Mouse (Mus musculus): ENCODE data around the gene Lrfn4. TPM values are rescaled to one million over a fixed set of nuclear protein-coding genes. Genes with fewer than 3 reads are reported as not detected.
A peak's percentile ranks its signal among the peaks of the same experiment; 100 is the strongest.

The Lrfn4 gene
- polyA plus RNA-seq, 1 experiment = 12.0 TPM

DNA sequence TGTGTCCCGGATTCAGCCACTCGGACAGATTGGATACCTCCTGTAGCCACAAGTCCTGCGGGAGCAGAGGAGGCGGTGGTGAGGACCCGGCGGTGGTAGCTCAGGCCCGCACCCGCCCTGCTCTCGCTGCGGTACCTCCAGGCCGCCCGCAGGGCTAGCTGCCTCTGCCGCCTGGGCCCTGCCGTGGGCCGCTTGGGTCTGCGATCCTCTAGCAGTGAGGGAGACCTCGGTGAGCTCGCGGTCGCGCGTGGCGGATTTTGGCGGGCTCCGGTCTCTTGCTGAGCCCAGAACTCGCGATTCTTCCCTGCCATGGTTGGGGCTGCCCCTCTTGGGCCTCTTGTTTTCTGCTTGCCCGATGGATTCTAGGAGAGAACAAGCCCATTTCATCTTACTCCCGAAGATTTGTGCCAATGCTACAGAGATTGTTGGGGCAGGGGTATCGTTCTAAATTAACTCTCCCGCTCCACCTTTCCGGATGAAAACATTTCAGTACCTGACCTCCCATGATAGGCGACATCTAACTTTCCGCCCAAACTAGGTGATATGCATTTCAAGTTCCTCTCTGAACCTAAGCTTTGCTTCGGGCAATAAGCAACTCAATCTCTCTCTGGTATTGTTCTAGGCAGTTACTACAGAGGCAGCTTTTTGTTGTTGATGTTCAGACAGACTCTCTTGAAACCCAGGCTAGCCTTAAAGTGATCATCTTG is 10.5 kb upstream of the Lrfn4 start:
- Histone ChIP-seq H3K36me3 (ENCODE audit: control insufficient read depth, insufficient read depth, low read length) (peaks cover 6% of the 10 kb centered on the region; the same call in 1 of the 2 replicates), H3K4me3 (ENCODE audit: low read depth, low read length) (peak overlapping the region; percentile 88), H3K4me1 (ENCODE audit: control insufficient read depth, insufficient read depth, insufficient read length, low read length) (peaks cover 7% of the 10 kb centered on the region; the same call in 1 of the 2 replicates), H3K27me3 (ENCODE audit: control insufficient read depth, insufficient read depth, low read length) (no peaks in the 10 kb centered on the region), H3K27ac (ENCODE audit: insufficient read depth, low read depth, low read length) (peak overlapping the region; percentile 10; the same call in 1 of the 2 replicates)
- TF ChIP-seq CTCF (IDR thresholded peaks at IDR 0.05; ENCODE audit: extremely low read depth, insufficient read length, insufficient replicate concordance, low read depth, low read length) (no peak), POLR2A (IDR thresholded peaks at IDR 0.05; ENCODE audit: low read depth, low read length) (no peak)
- WGBS = under 1% methylated on average over 35 of the region's 35 CpGs

DNA sequence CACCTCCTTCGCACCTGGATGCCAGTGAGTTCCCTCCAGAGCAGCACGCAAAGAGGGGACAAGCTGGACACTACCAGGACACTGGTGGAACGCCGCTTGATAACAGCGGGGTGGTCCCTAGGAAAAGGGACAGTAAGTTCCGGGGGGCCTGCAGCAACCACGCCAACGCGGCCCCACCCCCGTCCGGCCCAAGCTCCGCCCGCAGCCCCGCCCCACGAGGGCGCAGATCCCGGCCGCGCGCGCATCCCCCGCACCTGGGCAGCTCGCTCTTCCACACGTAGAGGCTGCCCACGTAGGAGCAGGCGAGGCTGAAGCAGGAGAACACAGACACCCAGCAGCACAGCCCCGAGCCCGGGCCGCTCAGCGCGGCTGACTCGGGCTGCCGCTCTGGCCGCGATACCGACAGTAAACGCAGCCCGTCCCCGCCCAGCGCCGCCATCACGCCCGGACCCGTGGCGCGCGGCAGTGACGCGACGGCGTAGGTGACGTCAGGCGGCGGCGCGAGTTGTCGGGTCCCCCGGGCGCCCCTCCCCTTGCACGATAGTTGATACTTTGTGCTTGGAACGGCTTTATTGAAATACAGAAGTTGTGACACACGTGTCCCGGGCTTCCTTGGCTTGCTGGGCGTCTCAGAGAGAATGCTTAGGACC is 9.8 kb upstream of the Lrfn4 start, which contains the start of gene Rce1:
Gene Rce1, minus strand, starts transcription at position 463 of the 650 bp plus-strand sequence.
- Histone ChIP-seq H3K27ac (ENCODE audit: insufficient read depth, low read depth, low read length) (peak within 1 kb of the TSS; percentile 70), H3K4me1 (ENCODE audit: control insufficient read depth, insufficient read depth, insufficient read length, low read length) (peaks cover 7% of the 10 kb centered on the region; the same call in 1 of the 2 replicates), H3K4me3 (ENCODE audit: low read depth, low read length) (peak within 1 kb of the TSS; percentile 88), H3K36me3 (ENCODE audit: control insufficient read depth, insufficient read depth, low read length) (peaks cover 6% of the 10 kb centered on the region; the same call in 1 of the 2 replicates), H3K27me3 (ENCODE audit: control insufficient read depth, insufficient read depth, low read length) (no peaks in the 10 kb centered on the region)
- no peak for TF ChIP-seq CTCF (IDR thresholded peaks at IDR 0.05; ENCODE audit: extremely low read depth, insufficient read length, insufficient replicate concordance, low read depth, low read length)
- no peak for TF ChIP-seq POLR2A (IDR thresholded peaks at IDR 0.05; ENCODE audit: low read depth, low read length)
- under 1% methylated on average over 64 of the region's 64 CpGs for WGBS

DNA sequence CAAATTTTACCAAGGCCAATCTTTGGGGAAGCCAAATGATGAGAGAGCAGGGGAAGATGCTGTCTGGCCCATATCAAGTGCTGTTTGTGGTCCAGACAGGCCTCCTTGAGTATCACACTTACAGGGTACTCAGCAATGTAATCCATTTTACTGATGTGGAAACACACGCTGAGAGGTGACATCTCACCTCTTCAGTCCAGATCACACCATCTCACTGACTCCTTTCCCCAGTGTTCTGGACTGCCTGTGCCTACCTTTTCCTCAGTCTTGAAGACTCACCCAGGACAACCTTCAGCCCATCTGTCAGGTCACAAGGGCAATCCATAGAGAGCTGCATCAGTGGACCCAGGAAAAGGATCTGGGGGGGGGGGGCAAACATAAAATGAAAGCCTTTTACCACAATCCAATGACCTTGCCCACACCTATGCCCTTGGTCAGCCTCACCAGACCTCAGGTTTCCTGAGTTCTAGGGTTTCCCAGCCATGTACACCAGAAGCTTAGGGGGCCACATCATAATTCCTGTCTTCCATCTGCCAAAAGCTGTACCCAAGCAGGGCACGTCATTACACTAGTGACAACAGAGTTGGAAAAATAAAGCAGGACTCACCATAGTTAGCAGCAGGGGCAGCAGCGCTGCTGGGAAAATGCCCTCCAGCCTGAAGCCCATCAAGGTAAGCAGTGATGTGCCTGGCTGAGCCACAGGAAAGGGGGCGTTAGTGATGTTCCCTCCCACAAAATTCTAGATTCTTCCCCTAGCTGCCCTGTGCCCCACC is 9.1 kb upstream of the Lrfn4 start:
- 0 out of 2 replicates have a peak overlapping the region, but pooled peaks have one; percentile 11 for H3K27ac ChIP-seq (ENCODE audit: insufficient read depth, low read depth, low read length)

DNA sequence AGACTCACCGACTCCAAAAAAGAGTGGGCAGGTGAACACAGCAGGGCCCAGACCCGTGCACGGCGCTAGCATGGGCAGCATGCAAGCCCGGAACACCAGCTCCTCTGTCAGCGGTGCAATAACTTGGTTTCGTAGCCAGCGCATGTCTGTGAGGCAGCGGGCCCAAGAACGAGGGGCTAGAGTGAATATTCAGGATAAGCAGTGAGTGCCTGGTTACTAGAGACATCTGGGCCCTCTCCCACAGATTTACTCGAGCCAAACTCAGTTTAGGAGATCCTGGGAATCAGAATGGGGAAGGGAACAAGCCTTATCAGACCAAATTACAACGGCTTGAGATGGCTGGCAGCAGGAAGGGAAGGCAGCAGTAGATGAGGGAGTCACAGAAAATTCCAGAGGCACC is 8.5 kb upstream of the Lrfn4 start:
- peaks cover 6% of the 10 kb centered on the region; the same call in 1 of the 2 replicates for H3K36me3 ChIP-seq (ENCODE audit: control insufficient read depth, insufficient read depth, low read length)
- TF ChIP-seq CTCF (IDR thresholded peaks at IDR 0.05; ENCODE audit: extremely low read depth, insufficient read length, insufficient replicate concordance, low read depth, low read length) (no peak), POLR2A (IDR thresholded peaks at IDR 0.05; ENCODE audit: low read depth, low read length) (no peak)
- H3K4me1 ChIP-seq (ENCODE audit: control insufficient read depth, insufficient read depth, insufficient read length, low read length) = peaks cover 7% of the 10 kb centered on the region; the same call in 1 of the 2 replicates
- no peak overlapping the region for H3K27ac ChIP-seq (ENCODE audit: insufficient read depth, low read depth, low read length)
- whole genome bisulfite sequencing = 88% methylated on average over 12 of the region's 12 CpGs
- no peaks in the 10 kb centered on the region for H3K27me3 ChIP-seq (ENCODE audit: control insufficient read depth, insufficient read depth, low read length)
- H3K4me3 ChIP-seq (ENCODE audit: low read depth, low read length) = no peak overlapping the region

More for the DNA sequence above, 9.1 kb upstream of the Lrfn4 start:
- Histone ChIP-seq H3K4me1 (ENCODE audit: control insufficient read depth, insufficient read depth, insufficient read length, low read length) (peaks cover 7% of the 10 kb centered on the region; the same call in 1 of the 2 replicates), H3K27me3 (ENCODE audit: control insufficient read depth, insufficient read depth, low read length) (no peaks in the 10 kb centered on the region), H3K4me3 (ENCODE audit: low read depth, low read length) (peak overlapping the region; percentile 88), H3K36me3 (ENCODE audit: control insufficient read depth, insufficient read depth, low read length) (peaks cover 6% of the 10 kb centered on the region; the same call in 1 of the 2 replicates)
- WGBS = 16% methylated on average over 4 of the region's 4 CpGs
- TF ChIP-seq CTCF (IDR thresholded peaks at IDR 0.05; ENCODE audit: extremely low read depth, insufficient read length, insufficient replicate concordance, low read depth, low read length) (no peak), POLR2A (IDR thresholded peaks at IDR 0.05; ENCODE audit: low read depth, low read length) (no peak)

DNA sequence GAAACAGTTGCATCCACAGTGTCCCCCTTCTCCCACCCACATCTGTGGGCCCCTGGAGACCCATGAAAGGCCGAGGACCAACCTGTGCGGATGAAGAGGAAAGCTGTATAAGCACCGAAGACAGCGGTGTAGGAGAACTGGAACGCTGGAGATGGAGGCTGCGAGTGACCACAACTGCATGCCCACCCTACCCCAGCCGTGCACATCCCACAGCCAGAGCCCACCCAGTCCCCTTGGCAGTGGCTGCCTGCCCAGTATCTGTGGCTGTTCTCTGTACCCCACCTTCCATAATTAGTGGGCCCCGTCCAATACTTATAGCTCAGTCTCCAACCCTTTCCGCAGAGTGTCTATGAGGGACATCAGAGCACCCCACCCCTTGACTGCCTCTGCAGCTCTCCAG is 8.0 kb upstream of the Lrfn4 start:
- Histone ChIP-seq H3K4me1 (ENCODE audit: control insufficient read depth, insufficient read depth, insufficient read length, low read length) (peaks cover 7% of the 10 kb centered on the region; the same call in 1 of the 2 replicates), H3K4me3 (ENCODE audit: low read depth, low read length) (no peak overlapping the region), H3K27me3 (ENCODE audit: control insufficient read depth, insufficient read depth, low read length) (no peaks in the 10 kb centered on the region), H3K27ac (ENCODE audit: insufficient read depth, low read depth, low read length) (no peak overlapping the region), H3K36me3 (ENCODE audit: control insufficient read depth, insufficient read depth, low read length) (peaks cover 6% of the 10 kb centered on the region; the same call in 1 of the 2 replicates)
- 93% methylated on average over 9 of the region's 9 CpGs for WGBS
- no peak for TF ChIP-seq POLR2A (IDR thresholded peaks at IDR 0.05; ENCODE audit: low read depth, low read length)
- TF ChIP-seq CTCF (IDR thresholded peaks at IDR 0.05; ENCODE audit: extremely low read depth, insufficient read length, insufficient replicate concordance, low read depth, low read length) = no peak

DNA sequence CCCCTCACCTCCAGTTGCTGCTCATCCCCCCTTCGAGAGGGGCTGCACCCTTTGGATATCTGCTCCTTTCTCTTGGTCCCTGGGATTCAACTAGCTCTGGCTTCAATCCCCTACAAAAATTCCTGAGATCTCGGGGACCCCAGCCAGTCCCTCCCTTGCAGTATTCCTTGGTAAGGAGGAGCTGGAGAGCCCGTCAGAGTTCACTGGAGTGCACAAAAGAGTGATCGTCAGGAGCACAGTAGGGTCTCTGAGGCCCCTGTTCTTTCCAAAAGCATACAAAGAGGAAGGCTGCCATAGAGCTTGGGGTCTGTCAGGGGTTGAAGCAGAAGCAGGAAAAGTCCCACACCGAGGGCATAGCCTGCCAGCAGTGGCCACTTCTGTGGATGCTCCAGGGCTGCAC is 7.3 kb upstream of the Lrfn4 start:
- 87% methylated on average over 5 of the region's 5 CpGs for WGBS
- Histone ChIP-seq H3K4me1 (ENCODE audit: control insufficient read depth, insufficient read depth, insufficient read length, low read length) (peaks cover 7% of the 10 kb centered on the region; the same call in 1 of the 2 replicates), H3K4me3 (ENCODE audit: low read depth, low read length) (no peak overlapping the region), H3K27me3 (ENCODE audit: control insufficient read depth, insufficient read depth, low read length) (no peaks in the 10 kb centered on the region), H3K36me3 (ENCODE audit: control insufficient read depth, insufficient read depth, low read length) (peaks cover 6% of the 10 kb centered on the region; the same call in 1 of the 2 replicates), H3K27ac (ENCODE audit: insufficient read depth, low read depth, low read length) (no peak overlapping the region)
- TF ChIP-seq CTCF (IDR thresholded peaks at IDR 0.05; ENCODE audit: extremely low read depth, insufficient read length, insufficient replicate concordance, low read depth, low read length) (no peak), POLR2A (IDR thresholded peaks at IDR 0.05; ENCODE audit: low read depth, low read length) (no peak)
